Mouse (Mus musculus) heart, postnatal 36 days (tissue): ENCODE data around the gene Glrx3. TPM values are rescaled to one million over a fixed set of nuclear protein-coding genes. Genes with fewer than 3 reads are reported as not detected.
"Not testable (repeated sequence)": the region's sequence is repeated elsewhere in the genome, so short reads cannot be mapped to it uniquely, and the experiment has no call there.

Experiments
- DNase-seq, 2 experiments: peaks; one replicate each; pipeline ENCODE4 v3.0.0; 2021 to 2022
- intact Hi-C: fragments of 180-260 bp; cut with DNase I; formaldehyde crosslinking; loops from one replicate; pipeline ENCODE4 v1.15.1; 2025
- total RNA-seq, 2 experiments: library from RNA; stranded (reverse); gene quantifications; 2 replicates each; pipeline ENCODE4 v1.2.3; 2021

The Glrx3 gene
- total RNA-seq, result 100 to 1,000 TPM; 140 to 143 TPM

DNA sequence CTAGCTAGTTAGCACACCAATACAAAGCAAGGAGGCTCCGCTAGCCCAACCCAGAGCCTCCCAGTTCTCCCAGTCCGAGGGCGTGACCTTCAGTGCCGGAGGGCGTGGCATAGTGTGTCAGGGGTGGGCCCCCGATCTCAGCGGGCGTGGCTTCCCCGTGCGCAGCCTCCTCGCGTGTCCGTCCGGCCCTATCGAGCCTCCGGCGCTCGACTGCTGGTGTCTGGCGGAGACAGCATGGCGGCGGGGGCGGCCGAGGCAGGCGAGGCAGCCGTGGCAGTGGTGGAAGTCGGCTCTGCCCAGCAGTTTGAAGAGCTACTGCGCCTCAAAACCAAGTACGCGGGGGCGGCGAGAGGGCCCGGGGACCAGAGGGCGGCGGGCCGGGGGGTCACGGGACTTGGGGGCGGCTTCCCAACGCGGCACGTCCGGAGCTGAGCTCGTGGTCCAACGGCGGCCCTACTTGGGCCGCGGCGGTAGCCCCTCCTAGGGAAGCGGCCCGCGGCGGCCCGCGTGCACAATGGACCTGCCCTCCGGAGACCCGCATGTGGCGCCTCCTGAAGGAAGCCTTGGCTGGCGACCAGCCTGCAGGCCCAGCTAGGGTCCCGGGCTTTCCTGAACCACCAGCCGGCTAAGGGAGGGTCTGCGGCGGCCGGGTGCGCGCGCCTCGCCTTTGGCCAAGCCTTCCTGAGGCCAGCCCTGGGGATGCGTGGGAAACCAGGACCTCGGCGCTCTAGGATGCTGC is at the start of gene Glrx3:
TSS of gene Glrx3 (plus strand) at position 175 of the 739 bp plus-strand sequence.
- intact Hi-C loops, result loop anchor here (1.0 kb wide), 1 partner anchor 26 kb away; no protein-coding TSS in a partner anchor
- peak; percentile 96 to 97 for DNase-seq

- no peak for DNase-seq
- intact Hi-C loops, result no loop called here
Observed at GRCm38 (mm10) chr7:137387863-137388262, 49.6 kb upstream of the Glrx3 start.

DNA sequence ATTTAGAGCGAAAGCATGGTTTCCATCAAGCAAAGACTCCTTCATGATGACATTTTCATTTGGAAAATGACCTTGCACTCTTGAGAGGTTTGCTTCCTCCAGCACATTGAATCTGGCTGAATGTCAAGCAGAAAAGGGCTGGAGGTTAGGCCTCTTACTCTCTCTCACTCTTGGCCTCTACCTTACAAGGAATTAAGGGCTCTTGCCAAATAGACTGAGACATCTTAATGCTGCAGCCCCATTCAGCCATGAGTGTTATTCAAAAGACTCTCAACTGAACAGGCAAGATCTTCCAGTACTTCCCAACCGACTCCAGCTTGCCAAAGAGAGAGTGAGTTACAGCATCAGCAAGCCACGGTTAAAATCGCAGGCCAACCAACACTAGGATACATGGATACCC is 42.0 kb upstream of the Glrx3 start:
- DNase-seq, result no peak
- intact Hi-C loops, result no loop called here

DNA sequence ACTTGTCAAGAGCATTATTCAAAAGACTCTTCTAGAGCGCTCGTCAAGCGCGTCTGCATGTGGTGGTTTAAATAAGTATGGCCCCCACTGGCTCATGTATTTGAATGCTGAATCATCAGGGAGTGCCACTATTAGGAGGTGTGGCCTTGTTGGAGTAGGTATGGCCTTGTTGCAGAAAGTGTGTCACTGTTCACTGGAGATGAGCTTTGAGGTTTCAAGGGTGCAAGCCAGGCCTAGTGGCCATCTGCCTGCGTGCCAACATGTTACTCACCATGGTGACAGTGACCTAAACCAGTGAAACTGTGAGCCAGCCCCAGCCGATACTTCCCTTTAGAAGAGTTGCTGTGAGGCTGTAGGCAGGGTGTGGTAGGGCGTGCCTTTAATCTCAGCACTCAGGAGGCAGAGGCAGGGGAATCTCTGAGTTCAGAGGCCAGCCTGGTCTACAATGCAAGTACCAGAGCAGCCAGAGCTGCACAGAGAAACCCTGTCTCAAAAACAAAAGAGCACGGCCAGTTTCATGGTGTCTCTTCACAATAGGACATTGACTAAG is 40.0 kb upstream of the Glrx3 start:
- intact Hi-C loops, result no loop called here
- DNase-seq, result no peak

DNA sequence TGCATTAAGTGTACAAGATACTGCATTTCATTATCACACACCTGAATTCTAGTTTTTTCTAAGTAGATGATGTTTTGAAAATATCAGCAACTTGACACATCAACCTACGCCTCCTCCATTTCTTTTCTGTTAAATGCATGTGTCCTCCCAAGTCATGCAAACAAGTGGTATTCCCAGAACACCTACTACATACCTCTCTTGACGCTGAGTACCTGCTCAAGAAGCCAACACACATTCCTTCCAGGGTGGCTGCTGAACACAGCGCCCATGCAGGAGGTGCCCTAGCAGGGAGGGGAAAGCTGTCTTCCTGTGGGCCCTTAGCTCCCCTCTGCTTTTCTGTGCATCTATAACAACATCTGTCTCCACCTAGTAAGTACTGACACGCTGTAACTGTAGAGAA is 38.4 kb upstream of the Glrx3 start:
- DNase-seq, result no peak
- intact Hi-C loops, result no loop called here

- intact Hi-C loops, result no loop called here
- DNase-seq, result no peak
Observed at GRCm38 (mm10) chr7:137404146-137404545, 33.3 kb upstream of the Glrx3 start.

- intact Hi-C loops, result loop anchor here (2.0 kb wide), 1 partner anchor 33 kb away; no protein-coding TSS in a partner anchor
- no peak for DNase-seq
Observed at GRCm38 (mm10) chr7:137407428-137408058, 29.9 kb upstream of the Glrx3 start.

DNA sequence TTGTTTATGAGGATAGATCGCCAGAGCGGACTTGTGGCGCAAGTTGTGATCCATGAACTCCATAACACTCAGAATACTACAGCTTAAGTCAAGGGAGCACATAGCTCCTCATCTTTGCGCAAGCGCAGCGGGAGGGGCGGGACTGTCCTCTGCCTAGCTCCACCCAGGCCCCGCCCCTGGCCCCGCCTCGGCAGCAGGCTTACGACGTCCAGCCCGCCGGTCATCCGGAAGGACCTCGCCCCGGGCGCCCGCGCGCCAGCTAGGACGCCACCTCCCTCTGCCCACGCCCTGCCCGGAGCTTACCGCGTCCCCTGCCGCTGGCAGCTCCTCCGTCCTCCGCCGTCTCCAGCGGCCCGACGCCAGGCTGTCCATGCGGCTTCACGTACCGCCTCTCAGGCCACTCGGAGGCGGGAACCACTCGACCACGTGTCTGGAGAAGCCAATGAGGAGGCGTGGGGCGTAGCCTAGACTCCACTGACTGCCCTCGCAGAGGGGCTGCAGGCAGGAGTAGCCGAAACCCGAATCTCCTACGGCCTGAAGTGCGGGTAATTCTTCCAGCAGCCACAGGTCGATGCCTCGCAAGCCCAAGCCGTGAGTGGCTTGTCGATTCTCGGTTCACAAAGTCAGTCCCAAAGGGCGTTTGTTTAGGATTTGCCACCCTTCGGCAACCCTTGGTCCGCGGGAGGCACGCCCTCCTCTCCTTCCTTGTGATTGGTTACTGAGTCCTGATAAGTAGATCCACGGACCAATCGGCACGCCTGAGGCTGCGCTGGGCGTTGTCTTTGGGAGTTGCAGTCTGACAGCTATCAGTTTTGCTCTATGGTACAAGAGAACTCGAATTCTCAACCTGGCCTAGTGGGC is 26.8 kb upstream of the Glrx3 start, which contains the start of gene 9430038I01Rik:
TSS of gene 9430038I01Rik (minus strand) at position 426 of the 861 bp plus-strand sequence.
- DNase-seq, result peak; percentile 99
- intact Hi-C loops, result loop anchor here (1.0 kb wide), 1 partner anchor 27 kb away; the partner anchor contains the start of gene Glrx3

GRCm38 (mm10) chr7:137414710-137415109 is 22.7 kb upstream of the Glrx3 start:
- no peak for DNase-seq

GRCm38 (mm10) chr7:137420550-137420949 is 16.9 kb upstream of the Glrx3 start:
- intact Hi-C loops, result no loop called here
- DNase-seq, result no peak

More at GRCm38 (mm10) chr7:137414710-137415109, 22.7 kb upstream of the Glrx3 start:
- intact Hi-C loops, result no loop called here

DNA sequence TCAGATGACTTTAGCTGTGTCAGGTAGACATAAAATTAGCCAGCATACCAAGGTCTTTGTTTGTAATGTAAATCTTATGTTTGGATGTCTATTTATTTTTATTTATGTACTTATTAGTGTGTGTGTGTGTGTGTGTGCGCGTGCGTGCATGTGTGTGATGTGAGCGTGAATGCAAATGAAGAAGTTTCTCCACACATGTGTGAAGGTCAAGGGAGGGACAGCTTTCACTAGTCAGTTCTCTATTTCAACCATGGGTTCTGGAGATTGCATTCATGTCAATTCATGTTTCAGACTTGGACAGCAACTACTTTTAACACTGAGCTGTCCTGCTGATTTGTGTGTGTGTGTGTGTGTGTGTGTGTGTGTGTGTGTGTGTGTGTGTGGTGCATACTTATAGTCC is 16.2 kb upstream of the Glrx3 start:
- no peak for DNase-seq
- intact Hi-C loops, result no loop called here

- no peak for DNase-seq
- intact Hi-C loops, result no loop called here
Observed at GRCm38 (mm10) chr7:137426693-137427092, 10.7 kb upstream of the Glrx3 start.

- DNase-seq, result no peak
- intact Hi-C loops, result no loop called here
Observed at GRCm38 (mm10) chr7:137431769-137432603, 5.4 kb upstream of the Glrx3 start.

- intact Hi-C loops, result loop anchor here (1.0 kb wide), 1 partner anchor 26 kb away; no protein-coding TSS in a partner anchor
- no peak for DNase-seq
Observed at GRCm38 (mm10) chr7:137436901-137437300, 513 bp upstream of the Glrx3 start.

DNA sequence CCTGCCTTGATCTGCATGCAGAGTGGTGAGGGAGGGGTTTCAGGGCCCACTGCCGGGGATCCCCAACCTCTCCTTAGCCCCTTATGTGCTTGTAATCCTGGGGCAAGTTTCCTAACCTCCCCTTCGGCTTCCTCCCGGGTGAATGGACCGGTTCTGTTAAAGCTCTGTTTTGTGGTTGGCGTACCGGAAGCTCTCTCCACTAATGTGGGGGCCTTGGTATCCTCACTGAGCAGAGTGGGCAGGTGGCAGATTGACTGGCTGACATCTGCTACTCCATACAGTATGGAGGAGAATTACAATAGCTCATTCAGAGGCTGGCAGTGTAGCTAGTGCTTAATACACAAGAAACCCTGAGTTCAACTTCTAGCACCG is 751 bp downstream of the Glrx3 start:
- no peak for DNase-seq
- intact Hi-C loops, result no loop called here

- DNase-seq, intact Hi-C loops: not testable (repeated sequence)
Observed at GRCm38 (mm10) chr7:137438962-137439361, 1.5 kb downstream of the Glrx3 start.

GRCm38 (mm10) chr7:137442951-137443350 is 5.5 kb downstream of the Glrx3 start:
- peak; percentile 13 to 18 for DNase-seq
- intact Hi-C loops, result no loop called here

GRCm38 (mm10) chr7:137445321-137445720 is 7.9 kb downstream of the Glrx3 start:
- intact Hi-C loops, result no loop called here
- DNase-seq, result no peak

DNA sequence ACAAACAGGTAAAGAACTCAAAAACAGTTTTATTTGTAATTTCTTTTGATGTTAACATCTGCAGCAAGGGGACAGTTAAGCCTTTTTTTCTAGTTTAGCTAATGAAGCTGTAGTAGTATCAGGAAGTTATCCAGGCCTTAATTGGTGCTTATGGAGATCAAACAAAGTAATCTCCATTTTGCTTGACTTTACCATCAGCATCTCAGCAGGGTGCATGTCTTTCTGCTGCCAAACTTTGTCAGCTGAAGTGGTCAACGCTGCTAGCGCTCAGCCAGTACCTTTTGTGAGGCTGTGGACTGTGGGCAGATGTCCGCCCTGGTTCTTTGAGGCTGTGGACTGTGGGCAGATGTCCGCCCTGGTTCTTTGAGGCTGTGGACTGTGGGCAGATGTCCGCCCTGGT is 24.0 kb downstream of the Glrx3 start:
- intact Hi-C loops, result no loop called here
- DNase-seq, result no peak

DNA sequence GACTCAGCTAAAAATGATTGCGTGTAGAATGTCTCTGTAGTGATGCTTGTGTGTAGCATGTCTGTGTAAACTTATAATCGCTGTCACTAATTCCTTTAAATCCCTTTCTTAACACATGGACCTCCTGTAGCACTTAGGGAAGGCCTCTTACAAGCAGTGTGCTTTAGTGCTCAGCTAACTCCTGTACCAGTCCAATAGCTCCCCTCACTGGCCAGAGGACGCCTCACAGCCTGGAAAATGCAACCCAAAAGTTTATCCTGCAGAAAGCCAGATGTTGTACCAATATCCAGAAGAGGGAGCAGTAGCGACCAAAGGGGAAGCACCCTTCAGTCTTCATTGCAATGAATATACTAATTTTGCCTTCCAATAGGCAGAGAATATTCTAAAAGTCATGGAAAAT is 30.8 kb downstream of the Glrx3 start:
- DNase-seq, result peak; percentile 25 to 47
- intact Hi-C loops, result no loop called here
